In the genomic region with DNA sequence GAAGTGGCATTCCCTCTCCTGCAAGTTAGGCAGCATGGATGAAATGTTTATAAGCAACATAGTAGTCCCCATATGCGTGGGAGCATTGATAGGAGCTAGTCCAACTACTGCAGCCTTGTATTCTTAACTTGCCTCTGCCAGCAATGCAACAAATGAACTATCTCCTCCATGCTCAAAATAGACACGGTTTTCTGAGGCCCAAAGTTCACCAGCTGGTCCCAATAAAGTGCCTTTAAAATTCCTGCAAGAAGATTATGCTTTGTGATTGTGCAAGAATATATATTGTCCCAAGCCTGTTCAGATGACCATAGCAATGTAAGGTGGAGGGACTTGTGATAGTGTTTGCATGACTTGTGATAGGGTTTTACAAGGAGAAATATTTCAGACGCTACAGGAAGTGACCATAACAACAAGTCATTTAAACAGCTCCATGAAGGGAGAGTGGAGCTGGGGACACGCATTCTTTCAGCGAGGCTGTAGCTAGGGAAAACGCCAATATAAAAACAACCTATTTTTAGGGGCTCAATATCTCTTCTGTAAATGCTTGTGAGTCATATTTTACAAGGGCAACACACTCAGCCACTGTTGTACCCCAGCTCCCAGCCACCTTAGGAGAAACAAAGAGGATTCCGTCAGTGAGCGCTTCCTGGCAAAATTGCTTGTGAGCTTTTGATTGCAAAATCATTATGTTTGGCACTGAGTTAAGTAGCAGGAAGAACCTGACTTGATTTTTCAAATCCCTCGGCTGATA, we compare ENCODE assay signal across 8 mouse cellular contexts.
DNase-seq lines count a peak whose midpoint lies in the region; ATAC-seq and TF ChIP-seq lines count a peak whose summit lies in the region.

No protein-coding gene starts in this region.

- no peak for TF ChIP-seq POLR2A in cortical plate, adult 2 months (IDR thresholded peaks at IDR 0.05; ENCODE audit: extremely low read depth, insufficient read depth, low read length)

- H3K9ac ChIP-seq in midbrain, embryonic 11.5 days (ENCODE audit: low read length), result peak overlapping the region; percentile 12; the same call in 1 of the 2 replicates

- no peak overlapping the region for H3K4me3 ChIP-seq in cortical plate, adult 2 months (ENCODE audit: insufficient read depth, low read length)
- H3K4me3 ChIP-seq in midbrain, embryonic 11.5 days (ENCODE audit: low read depth, low read length), result no peak overlapping the region

- peak; percentile 26 for DNase-seq in embryo, embryonic 11 days
- no peak for DNase-seq in embryo, embryonic 10 days (ENCODE audit: low spot score)
- peak; percentile 19 to 49 for DNase-seq in heart, postnatal 36 days
- no peak for DNase-seq in midbrain, embryonic 11.5 days (ENCODE audit: low spot score, missing footprints)
- no peak for DNase-seq in left cerebral cortex, adult 8-10 months (ENCODE audit: low spot score in 2 of 2)
- no peak for DNase-seq in thymus, postnatal 25 days
- no peak for DNase-seq in layer of hippocampus, adult 11-12 months (ENCODE audit: low spot score)

- H3K27me3 ChIP-seq in midbrain, embryonic 11.5 days (ENCODE audit: control insufficient read depth, insufficient read depth, low read length), result no peaks in the 10 kb centered on the region

- no peak overlapping the region for H3K4me2 ChIP-seq in midbrain, embryonic 11.5 days

- no peak for TF ChIP-seq CTCF in cortical plate, adult 2 months (IDR thresholded peaks at IDR 0.05; ENCODE audit: extremely low read depth, insufficient read depth, low read length)

- peak overlapping the region; percentile 17; the same call in 1 of the 2 replicates for H3K27ac ChIP-seq in cortical plate, adult 2 months (ENCODE audit: insufficient read depth, low read length)
- no peak overlapping the region for H3K27ac ChIP-seq in midbrain, embryonic 11.5 days (ENCODE audit: low read depth, low read length)

- WGBS in midbrain, embryonic 11.5 days, result 58% methylated on average over 9 of the region's 9 CpGs

- no peaks in the 10 kb centered on the region for H3K9me3 ChIP-seq in midbrain, embryonic 11.5 days (ENCODE audit: control insufficient read depth, low read length)

- ATAC-seq in midbrain, embryonic 11.5 days (ENCODE audit: low FRiP score), result no peak

- intact Hi-C loops in heart, postnatal 36 days (cut with DNase I), result loop anchor here (2.0 kb wide), 1 partner anchor 26 kb away; no protein-coding TSS in a partner anchor

- no peaks in the 10 kb centered on the region for H3K36me3 ChIP-seq in midbrain, embryonic 11.5 days (ENCODE audit: control insufficient read depth, insufficient read depth, low read length)

- peaks cover 9% of the 10 kb centered on the region for H3K4me1 ChIP-seq in cortical plate, adult 2 months (ENCODE audit: control insufficient read depth, insufficient read depth, low read length)
- H3K4me1 ChIP-seq in midbrain, embryonic 11.5 days (ENCODE audit: control insufficient read depth, insufficient read depth, low read length), result peaks cover 13% of the 10 kb centered on the region

Comparison
In these comparisons a context has a peak if more than half of its experiments do, and no peak if none do; other contexts are left out.
1. DNase-seq: peak in embryo, embryonic 11 days (single experiment) and heart, postnatal 36 days (2 of 2); none in embryo, embryonic 10 days (single experiment), midbrain, embryonic 11.5 days (single experiment), left cerebral cortex, adult 8-10 months (0 of 2), thymus, postnatal 25 days (single experiment) and layer of hippocampus, adult 11-12 months (single experiment).